Mouse (Mus musculus) MEL (cell line): ENCODE data around the gene Gm13420. TPM values are rescaled to one million over a fixed set of nuclear protein-coding genes. Genes with fewer than 3 reads are reported as not detected.
A peak's percentile ranks its signal among the peaks of the same experiment; 100 is the strongest.

Experiments
- DNase-seq: peaks from one replicate; pipeline ENCODE4 v3.0.0; 2011; ENCODE audit warnings: low read depth, low spot score
- H3K27ac ChIP-seq: 2 replicates; pipeline ENCODE4 v1.5.1; 2012; ENCODE audit warnings: low read depth, mild to moderate bottlenecking, control low read depth, low read length, moderate library complexity; ENCODE audit not compliant: control insufficient read depth
- H3K27me3 ChIP-seq, 2 experiments: fragments of 150-350 bp in 1 of 2; sonication (generic) in 1 of 2; 2 replicates each; pipeline ENCODE4 v1.6.1; 2012; ENCODE audit warnings: low read length in 2 of 2, mild to moderate bottlenecking in 2 of 2, improper control_type of control experiment in 1 of 2, moderate library complexity in 1 of 2; ENCODE audit not compliant: insufficient read depth in 2 of 2, control insufficient read depth in 1 of 2
- H3K36me3 ChIP-seq, 2 experiments: 2 replicates each; pipeline ENCODE4 v1.6.1; 2012 to 2014; ENCODE audit warnings: low read length in 2 of 2, improper control_type of control experiment in 1 of 2, inconsistent platforms in 1 of 2, mild to moderate bottlenecking in 1 of 2; ENCODE audit not compliant: insufficient read depth in 2 of 2, control insufficient read depth in 1 of 2
- H3K4me1 ChIP-seq, 2 experiments: fragments of 150-350 bp in 1 of 2; sonication (generic) in 1 of 2; 2 replicates each; pipeline ENCODE4 v1.6.1; 2012; ENCODE audit warnings: low read length in 2 of 2, improper control_type of control experiment in 1 of 2, mild to moderate bottlenecking in 1 of 2; ENCODE audit not compliant: insufficient read depth in 2 of 2, control insufficient read depth in 1 of 2
- H3K4me3 ChIP-seq, 2 experiments: fragments of 150-350 bp in 1 of 2; sonication (generic) in 1 of 2; 2 replicates each; pipeline ENCODE4 v1.5.1; 2012; ENCODE audit warnings: low read depth in 2 of 2, low read length in 2 of 2, mild to moderate bottlenecking in 2 of 2, moderate library complexity in 2 of 2, control low read depth in 1 of 2, improper control_type of control experiment in 1 of 2; ENCODE audit not compliant: control insufficient read depth in 1 of 2, insufficient read depth in 1 of 2
- H3K79me2 ChIP-seq: 2 replicates; pipeline ENCODE4 v1.6.1; 2012; ENCODE audit warnings: mild to moderate bottlenecking, low read length, moderate library complexity; ENCODE audit not compliant: control insufficient read depth, poor library complexity, insufficient read depth
- H3K9ac ChIP-seq: 2 replicates; pipeline ENCODE4 v1.6.1; 2012; ENCODE audit warnings: low read depth, mild to moderate bottlenecking, control low read depth, low read length, moderate library complexity; ENCODE audit not compliant: control insufficient read depth, poor library complexity, severe bottlenecking
- H3K9me3 ChIP-seq: fragments of 150-350 bp; sonication (generic); replicated peaks from 2 replicates; pipeline ENCODE4 v1.6.1; 2012; ENCODE audit warnings: mild to moderate bottlenecking, low read length, improper control_type of control experiment, moderate library complexity; ENCODE audit not compliant: insufficient read depth
- KAT2A ChIP-seq: conservative IDR thresholded peaks from 2 replicates; pipeline ENCODE4 v1.6.1; 2012; ENCODE audit warnings: low read depth, low read length, improper control_type of control experiment, inconsistent platforms
- MAFK ChIP-seq: IDR thresholded peaks from 2 replicates; pipeline ENCODE4 v1.6.1; 2011; ENCODE audit warnings: low read depth, mild to moderate bottlenecking, low read length, improper control_type of control experiment, borderline replicate concordance
- USF1 ChIP-seq: IDR thresholded peaks from 2 replicates; pipeline ENCODE4 v1.6.1; 2014; ENCODE audit warnings: low read depth, mild to moderate bottlenecking, inconsistent platforms, low read length, improper control_type of control experiment, moderate library complexity
- ZNF384 ChIP-seq: IDR thresholded peaks from 2 replicates; pipeline ENCODE4 v1.6.1; 2012; ENCODE audit warnings: low read depth, mild to moderate bottlenecking, inconsistent platforms, low read length, improper control_type of control experiment
- polyA plus RNA-seq, 2 experiments: library from polyadenylated mRNA; stranded (reverse) in 1 of 2; unstranded in 1 of 2; fragments of >175 nt in 1 of 2; fragments of >200 nt in 1 of 2; gene quantifications; 2 replicates each; pipeline versions ENCODE4 v1.2.1 to v1.2.4; 2012; ENCODE audit warnings: low replicate concordance in 2 of 2, low read depth in 1 of 2; ENCODE audit not compliant: insufficient read length in 2 of 2, insufficient read depth in 1 of 2, missing spikeins in 1 of 2
- total RNA-seq: library from RNA; depleted of rRNA; stranded (reverse); fragments of 300-350 nt; gene quantifications from 2 replicates; pipeline ENCODE4 v1.2.3, GENCODE M21; 2012; rRNA removed

Gm13420 gene
- total and polyA plus RNA-seq, 3 experiments: 0.07 TPM; not detected in 2

- Histone ChIP-seq H3K27me3 (no peaks in the 10 kb centered on the region), H3K4me3 (no peak overlapping the region), H3K36me3 (peaks cover 0 to 16% of the 10 kb centered on the region in 2 experiments; a peak in 2 of 4 replicates)
- no peak for DNase-seq
- peak; percentile 41; the same call in 1 of the 2 replicates for TF ChIP-seq ZNF384
- no peak for TF ChIP-seq KAT2A
- TF ChIP-seq, all 39 proteins: peak for 1
- no peaks in the 10 kb centered on the region for H3K9me3 ChIP-seq
- no peaks in the 10 kb centered on the region for H3K79me2 ChIP-seq
- H3K9ac ChIP-seq: no peak overlapping the region
- H3K27ac ChIP-seq: no peak overlapping the region
- H3K4me1 ChIP-seq: no peaks in the 10 kb centered on the region
Measured at GRCm38 (mm10) chr2:29698421-29699290, 52.8 kb downstream of the Gm13420 start.

GRCm38 (mm10) chr2:29696207-29696800 is 55.2 kb downstream of the Gm13420 start:
- H3K27ac ChIP-seq: no peak overlapping the region
- DNase-seq: no peak
- H3K4me1 ChIP-seq: no peaks in the 10 kb centered on the region
- no peak overlapping the region for H3K9ac ChIP-seq
- H3K79me2 ChIP-seq: no peaks in the 10 kb centered on the region
- TF ChIP-seq MAFK (peak; percentile 73), USF1 (no peak)
- TF ChIP-seq, all 39 proteins: peak for 1
- no peaks in the 10 kb centered on the region for H3K9me3 ChIP-seq
- no peak overlapping the region for H3K4me3 ChIP-seq
- H3K27me3 ChIP-seq: no peaks in the 10 kb centered on the region
- peaks cover 0 to 24% of the 10 kb centered on the region in 2 experiments; a peak in 2 of 4 replicates for H3K36me3 ChIP-seq

Other genes starting within 250 kb of the Gm13420 start
- 69.7 and 77.0 TPM in 2 replicates for gene Rapgef1, start 132.0 kb downstream of the Gm13420 start, total RNA-seq
- 10 to 100 TPM; 57.2 to 88.3 TPM for gene Rapgef1, start 132.0 kb downstream of the Gm13420 start, polyA plus RNA-seq
- not detected in 2 replicates for gene Gm13547, start 7.6 kb upstream of the Gm13420 start, total RNA-seq
- under 1 TPM in 1 of 2 experiments, not detected in 1; 0.86 TPM for gene Gm13547, start 7.6 kb upstream of the Gm13420 start, polyA plus RNA-seq
- 23.5 and 25.4 TPM in 2 replicates for gene Coq4, start 35.8 kb upstream of the Gm13420 start, total RNA-seq
- 10 to 100 TPM in 1 of 2 experiments, not detected in 1; 33.2 TPM for gene Coq4, start 35.8 kb upstream of the Gm13420 start, polyA plus RNA-seq
- gene Trub2, start 36.8 kb upstream of the Gm13420 start, total RNA-seq: 34.8 and 40.9 TPM in 2 replicates
- gene Trub2, start 36.8 kb upstream of the Gm13420 start, polyA plus RNA-seq: 10 to 100 TPM in 1 of 2 experiments, not detected in 1; 44.7 TPM
- gene Slc27a4, start 50.9 kb upstream of the Gm13420 start, total RNA-seq: 7.9 and 10.9 TPM in 2 replicates
- gene Slc27a4, start 50.9 kb upstream of the Gm13420 start, polyA plus RNA-seq: 10 to 100 TPM in 1 of 2 experiments, not detected in 1; 14.9 TPM
- gene Urm1, start 68.4 kb upstream of the Gm13420 start, total RNA-seq: 76.2 and 90.5 TPM in 2 replicates
- gene Urm1, start 68.4 kb upstream of the Gm13420 start, polyA plus RNA-seq: 100 to 1,000 TPM in 1 of 2 experiments, not detected in 1; 131 TPM
- 7.5 and 8.8 TPM in 2 replicates for gene Cercam, start 117.5 kb upstream of the Gm13420 start, total RNA-seq
- 10 to 100 TPM in 1 of 2 experiments, not detected in 1; 23.4 TPM for gene Cercam, start 117.5 kb upstream of the Gm13420 start, polyA plus RNA-seq
- gene Odf2, start 137.5 kb upstream of the Gm13420 start, total RNA-seq: 49.0 and 49.3 TPM in 2 replicates
- gene Odf2, start 137.5 kb upstream of the Gm13420 start, polyA plus RNA-seq: 10 to 100 TPM in 1 of 2 experiments, not detected in 1; 82.8 TPM
- gene Gle1, start 183.7 kb upstream of the Gm13420 start, total RNA-seq: 41.9 and 46.1 TPM in 2 replicates
- gene Gle1, start 183.7 kb upstream of the Gm13420 start, polyA plus RNA-seq: 10 to 100 TPM in 1 of 2 experiments, not detected in 1; 77.0 TPM
- gene Sptan1, start 213.9 kb upstream of the Gm13420 start, total RNA-seq: 26.2 and 31.2 TPM in 2 replicates
- gene Sptan1, start 213.9 kb upstream of the Gm13420 start, polyA plus RNA-seq: 10 to 100 TPM in 1 of 2 experiments, not detected in 1; 29.5 TPM